Mouse (Mus musculus): Measurements from ENCODE around the gene Cx3cr1.

DNA sequence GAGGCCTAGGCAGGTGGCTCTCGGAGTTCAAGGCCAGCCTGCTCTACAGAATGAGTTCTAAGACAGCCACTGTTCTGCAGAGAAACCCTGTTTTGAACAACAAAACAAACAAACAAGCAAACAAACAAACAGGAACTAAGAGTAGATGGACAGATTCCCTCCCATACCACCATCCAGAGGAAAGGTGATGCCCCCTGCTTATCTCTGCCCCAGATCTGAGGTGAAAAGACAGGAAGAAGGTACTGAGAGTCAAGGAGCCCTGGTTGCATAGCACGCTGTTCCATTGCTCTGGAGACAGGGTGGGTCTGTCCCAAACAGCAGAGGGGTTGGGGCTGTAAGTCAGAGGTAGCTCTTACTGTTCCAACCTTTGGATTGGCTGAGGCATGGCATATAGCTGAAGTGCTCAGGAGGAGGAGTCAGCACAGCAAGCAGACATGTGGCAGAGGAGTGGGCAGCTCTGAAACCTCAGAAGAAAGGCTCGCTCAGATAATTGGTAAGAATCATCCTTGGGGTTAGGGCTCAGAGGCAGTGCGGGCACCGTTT is 22.1 kb upstream of the Cx3cr1 start, which contains the start of gene Ccr8:
- no peak for TF ChIP-seq CTCF (IDR thresholded peaks at IDR 0.05; ENCODE audit: borderline replicate concordance, extremely low read depth, insufficient read depth, insufficient read length)
- no peak for TF ChIP-seq POLR2A (IDR thresholded peaks at IDR 0.05; ENCODE audit: borderline replicate concordance, extremely low read depth, insufficient read depth, insufficient read length, poor library complexity, severe bottlenecking)

Measured in brain, embryonic 14.5 days (tissue).